ENCODE assay signal across 15 mouse cellular contexts in the genomic region with DNA sequence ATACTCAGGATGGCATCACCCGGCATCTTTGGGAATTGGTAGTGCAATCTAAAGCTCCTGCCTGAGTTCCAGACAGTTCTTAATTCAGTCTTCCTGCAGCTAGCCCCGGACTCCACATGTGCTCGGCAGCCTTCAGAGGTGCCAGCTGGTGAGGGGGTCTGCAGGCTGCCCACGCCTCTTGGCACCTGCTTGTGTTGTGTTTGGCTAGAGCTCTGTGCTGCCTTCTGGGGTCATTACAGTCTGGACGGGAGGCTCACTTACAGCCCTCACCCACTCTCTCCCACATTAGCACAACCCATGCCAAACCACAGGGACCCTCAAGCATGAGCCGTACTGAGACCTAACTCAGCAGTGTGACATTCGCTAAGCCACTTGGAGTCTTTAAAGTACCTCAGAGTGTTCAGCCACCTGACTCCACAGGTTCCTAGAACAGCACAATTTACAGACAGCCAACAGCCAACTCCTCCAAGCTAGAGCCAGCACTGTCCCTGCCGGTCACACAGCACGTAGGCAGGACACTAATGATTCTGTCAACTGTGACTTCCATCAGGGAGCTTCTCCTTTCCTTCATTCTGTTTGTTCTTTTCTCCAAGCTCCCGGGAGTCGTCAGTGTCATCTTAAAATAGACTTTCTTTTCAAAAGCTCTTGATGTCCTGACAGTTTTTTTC.
A peak's percentile ranks its signal among the peaks of the same experiment; 100 is the strongest.
DNase-seq lines count a peak whose midpoint lies in the region; ATAC-seq and TF ChIP-seq lines count a peak whose summit lies in the region.
"Had no signal": no experiment of that assay in that cellular context is flagged by ENCODE, and none has a peak within 500 bp of the region (broad histone marks: within the 10 kb centered on the region; RNA-seq: fewer than 3 reads in every experiment).

No protein-coding gene starts in this region.

- 55% methylated on average over 11 of the region's 11 CpGs for whole genome bisulfite sequencing in midbrain, embryonic 16.5 days
- 73% methylated on average over 11 of the region's 11 CpGs for WGBS in midbrain, embryonic 11.5 days

- intact Hi-C loops in heart, postnatal 25 days (cut with DNase I), result loop anchor here (5.0 kb wide), 1 partner anchor 77 kb away; no protein-coding TSS in a partner anchor

- H3K27ac ChIP-seq in midbrain, embryonic 16.5 days (ENCODE audit: low read length), result no peak overlapping the region
- no peak overlapping the region for H3K27ac ChIP-seq in midbrain, embryonic 11.5 days (ENCODE audit: low read depth, low read length)
- H3K27ac ChIP-seq: heart, embryonic 10.5 days; neural tube, embryonic 13.5 days had no signal

- H3K4me1 ChIP-seq in midbrain, embryonic 16.5 days (ENCODE audit: control insufficient read depth, insufficient read depth, low read length), result no peaks in the 10 kb centered on the region
- no peaks in the 10 kb centered on the region for H3K4me1 ChIP-seq in midbrain, embryonic 11.5 days (ENCODE audit: control insufficient read depth, insufficient read depth, low read length)

- no peaks in the 10 kb centered on the region for H3K79me2 ChIP-seq in myocyte (ENCODE audit: control insufficient read depth, insufficient read depth)

- no peaks in the 10 kb centered on the region for H3K27me3 ChIP-seq in midbrain, embryonic 16.5 days (ENCODE audit: control insufficient read depth, insufficient read depth, low read depth, low read length)
- no peaks in the 10 kb centered on the region for H3K27me3 ChIP-seq in midbrain, embryonic 11.5 days (ENCODE audit: control insufficient read depth, insufficient read depth, low read length)
- H3K27me3 ChIP-seq in myocyte (ENCODE audit: control insufficient read depth, insufficient read depth, insufficient read length), result no peaks in the 10 kb centered on the region
- H3K27me3 ChIP-seq: neural tube, embryonic 13.5 days had no signal

- no peak overlapping the region for H3K4me3 ChIP-seq in midbrain, embryonic 16.5 days (ENCODE audit: low read depth, low read length)
- H3K4me3 ChIP-seq in midbrain, embryonic 11.5 days (ENCODE audit: low read depth, low read length), result no peak overlapping the region
- H3K4me3 ChIP-seq in myocyte, result no peak overlapping the region
- H3K4me3 ChIP-seq: heart, embryonic 10.5 days; neural tube, embryonic 13.5 days had no signal

- DNase-seq in cerebellum, adult 11 months, result no peak
- peak; percentile 78 for DNase-seq in heart, adult 11 months
- DNase-seq in heart, postnatal 25 days (ENCODE audit: low spot score), result no peak
- no peak for DNase-seq in midbrain, embryonic 11.5 days (ENCODE audit: low spot score, missing footprints)
- DNase-seq in heart, postnatal 4 days, result no peak
- DNase-seq: adrenal gland, adult 2 months; gastrocnemius, postnatal 14 days; heart, postnatal 36 days; thymus, postnatal 36 days had no signal

- H3K36me3 ChIP-seq in midbrain, embryonic 16.5 days (ENCODE audit: control insufficient read depth, insufficient read depth, low read length), result peaks cover 3% of the 10 kb centered on the region
- H3K36me3 ChIP-seq in midbrain, embryonic 11.5 days (ENCODE audit: control insufficient read depth, insufficient read depth, low read length), result no peaks in the 10 kb centered on the region
- no peaks in the 10 kb centered on the region for H3K36me3 ChIP-seq in myocyte (ENCODE audit: control insufficient read depth, insufficient read depth)

- no peak overlapping the region for H3ac ChIP-seq in myocyte (ENCODE audit: control insufficient read depth, insufficient read length)

- H3K4me2 ChIP-seq in midbrain, embryonic 16.5 days (ENCODE audit: low read length), result no peak overlapping the region
- H3K4me2 ChIP-seq in midbrain, embryonic 11.5 days, result no peak overlapping the region
- H3K4me2 ChIP-seq in myocyte (ENCODE audit: low read depth), result no peak overlapping the region
- H3K4me2 ChIP-seq: liver, embryonic 11.5 days; neural tube, embryonic 13.5 days had no signal

- 0 out of 2 replicates have a peak, but pooled peaks have one; percentile 31 for ATAC-seq in cerebellum, adult (ENCODE audit: insufficient number of reproducible peaks, low FRiP score, low TSS enrichment)
- peak; percentile 51 for ATAC-seq in midbrain, embryonic 16.5 days
- no peak for ATAC-seq in midbrain, embryonic 11.5 days (ENCODE audit: low FRiP score)

- no peak overlapping the region for H3K9ac ChIP-seq in midbrain, embryonic 16.5 days (ENCODE audit: low read depth, low read length)
- H3K9ac ChIP-seq in midbrain, embryonic 11.5 days (ENCODE audit: low read length), result no peak overlapping the region
- H3K9ac ChIP-seq: neural tube, embryonic 13.5 days had no signal

- no peaks in the 10 kb centered on the region for H3K9me3 ChIP-seq in midbrain, embryonic 16.5 days (replicated peaks; ENCODE audit: control insufficient read depth, low read length, poor library complexity, severe bottlenecking)
- H3K9me3 ChIP-seq in midbrain, embryonic 11.5 days (ENCODE audit: control insufficient read depth, low read length), result no peaks in the 10 kb centered on the region

- TF ChIP-seq POLR2A in myocyte (IDR thresholded peaks at IDR 0.05; ENCODE audit: insufficient read length, low read depth), result no peak

TF ChIP-seq in myocyte, 11 proteins besides CTCF, POLR2A, EP300 and RAD21:
- peak in 2 of 3 experiments; percentile 67 to 74 for TF ChIP-seq MYOG (IDR thresholded peaks at IDR 0.05; ENCODE audit: control insufficient read depth in 1 of 3, insufficient read depth in 1 of 3, insufficient read length in 2 of 3, low read depth in 2 of 3)
- TF ChIP-seq MYOD1 (IDR thresholded peaks at IDR 0.05; ENCODE audit: control insufficient read depth in 1 of 3, insufficient read length in 2 of 3, low read depth in 2 of 3), result peak in 2 of 3 experiments; percentile 61 to 84
- TF ChIP-seq CEBPB (IDR thresholded peaks at IDR 0.05; ENCODE audit: insufficient read depth, poor library complexity, severe bottlenecking), result no peak
